Mouse (Mus musculus): ENCODE results near the gene Slc44a5. TPM values are rescaled to one million over a fixed set of nuclear protein-coding genes. Genes with fewer than 3 reads are reported as not detected.

Slc44a5 gene
- polyA plus RNA-seq, 1 experiment = 3.7 TPM

DNA sequence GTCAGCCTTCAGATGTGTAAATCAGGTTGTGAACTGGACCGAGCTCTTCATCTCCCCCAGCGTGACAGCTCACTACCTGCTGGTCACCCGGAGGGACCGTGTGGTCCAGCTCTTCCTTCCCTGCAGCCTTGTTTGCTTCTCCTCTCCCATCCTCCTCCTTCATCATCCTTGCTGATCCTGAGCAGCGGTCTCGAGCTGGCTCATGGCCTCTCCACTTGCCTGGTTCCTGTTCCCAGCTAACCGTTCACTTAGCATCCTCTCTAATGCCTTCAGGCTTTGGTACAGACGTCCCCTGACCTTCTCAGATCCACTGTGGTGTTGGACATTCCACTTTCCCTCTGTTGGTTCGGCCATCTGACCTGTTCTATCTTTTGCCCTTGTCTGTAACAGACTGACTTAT, 128.4 kb downstream of the Slc44a5 start:
- TF ChIP-seq CTCF (IDR thresholded peaks at IDR 0.05; ENCODE audit: control insufficient read depth, insufficient read depth, insufficient replicate concordance, low read depth, low read length) (no peak), POLR2A (IDR thresholded peaks at IDR 0.05; ENCODE audit: control insufficient read depth, low read depth, low read length) (no peak)
- Histone ChIP-seq H3K27ac (ENCODE audit: control insufficient read depth, insufficient read depth, low read depth, low read length) (no peak overlapping the region), H3K36me3 (ENCODE audit: control insufficient read depth, insufficient read depth, low read length) (no peaks in the 10 kb centered on the region), H3K27me3 (ENCODE audit: control insufficient read depth, insufficient read depth, low read length) (no peaks in the 10 kb centered on the region), H3K4me3 (ENCODE audit: control insufficient read depth, low read depth, low read length) (no peak overlapping the region), H3K4me1 (ENCODE audit: control insufficient read depth, insufficient read depth, low read length) (no peaks in the 10 kb centered on the region)

DNA sequence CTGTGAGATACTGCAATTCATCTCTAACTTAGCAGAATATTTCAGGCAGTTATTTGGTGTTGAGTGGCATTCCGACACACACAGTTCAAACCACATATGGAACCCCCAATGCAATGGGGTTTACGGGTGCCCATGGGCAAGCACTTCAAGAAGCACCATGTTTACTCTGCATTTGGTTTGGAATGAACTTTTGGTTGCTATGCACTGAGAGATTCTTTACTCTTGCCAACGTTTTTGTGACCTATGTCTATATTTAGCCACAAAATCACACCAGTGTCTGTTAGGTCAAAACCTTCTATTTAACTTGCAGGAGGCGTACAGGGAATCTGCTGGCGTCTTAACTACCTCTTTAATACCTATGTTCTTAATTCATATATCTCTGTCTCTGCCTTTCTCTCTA, 137.3 kb downstream of the Slc44a5 start:
- Histone ChIP-seq H3K36me3 (ENCODE audit: control insufficient read depth, insufficient read depth, low read length) (no peaks in the 10 kb centered on the region), H3K4me3 (ENCODE audit: control insufficient read depth, low read depth, low read length) (no peak overlapping the region), H3K4me1 (ENCODE audit: control insufficient read depth, insufficient read depth, low read length) (no peaks in the 10 kb centered on the region), H3K27ac (ENCODE audit: control insufficient read depth, insufficient read depth, low read depth, low read length) (no peak overlapping the region), H3K27me3 (ENCODE audit: control insufficient read depth, insufficient read depth, low read length) (no peaks in the 10 kb centered on the region)
- no peak for TF ChIP-seq CTCF (IDR thresholded peaks at IDR 0.05; ENCODE audit: control insufficient read depth, insufficient read depth, insufficient replicate concordance, low read depth, low read length)
- no peak for TF ChIP-seq POLR2A (IDR thresholded peaks at IDR 0.05; ENCODE audit: control insufficient read depth, low read depth, low read length)

GRCm38 (mm10) chr3:154111221-154111620, 138.0 kb downstream of the Slc44a5 start:
- no peaks in the 10 kb centered on the region for H3K27me3 ChIP-seq (ENCODE audit: control insufficient read depth, insufficient read depth, low read length)
- TF ChIP-seq CTCF (IDR thresholded peaks at IDR 0.05; ENCODE audit: control insufficient read depth, insufficient read depth, insufficient replicate concordance, low read depth, low read length) (no peak), POLR2A (IDR thresholded peaks at IDR 0.05; ENCODE audit: control insufficient read depth, low read depth, low read length) (no peak)
- H3K4me3 ChIP-seq (ENCODE audit: control insufficient read depth, low read depth, low read length) = no peak overlapping the region
- H3K27ac ChIP-seq (ENCODE audit: control insufficient read depth, insufficient read depth, low read depth, low read length) = no peak overlapping the region
- no peaks in the 10 kb centered on the region for H3K36me3 ChIP-seq (ENCODE audit: control insufficient read depth, insufficient read depth, low read length)
- no peaks in the 10 kb centered on the region for H3K4me1 ChIP-seq (ENCODE audit: control insufficient read depth, insufficient read depth, low read length)

- H3K27ac ChIP-seq (ENCODE audit: control insufficient read depth, insufficient read depth, low read depth, low read length) = no peak overlapping the region
- no peak for TF ChIP-seq CTCF (IDR thresholded peaks at IDR 0.05; ENCODE audit: control insufficient read depth, insufficient read depth, insufficient replicate concordance, low read depth, low read length)
- no peaks in the 10 kb centered on the region for H3K27me3 ChIP-seq (ENCODE audit: control insufficient read depth, insufficient read depth, low read length)
Measured at GRCm38 (mm10) chr3:154114991-154115390, 141.8 kb downstream of the Slc44a5 start.

GRCm38 (mm10) chr3:154115478-154115877, 142.2 kb downstream of the Slc44a5 start:
- no peaks in the 10 kb centered on the region for H3K4me1 ChIP-seq (ENCODE audit: control insufficient read depth, insufficient read depth, low read length)
- no peaks in the 10 kb centered on the region for H3K27me3 ChIP-seq (ENCODE audit: control insufficient read depth, insufficient read depth, low read length)
- H3K36me3 ChIP-seq (ENCODE audit: control insufficient read depth, insufficient read depth, low read length) = no peaks in the 10 kb centered on the region
- no peak overlapping the region for H3K4me3 ChIP-seq (ENCODE audit: control insufficient read depth, low read depth, low read length)
- no peak overlapping the region for H3K27ac ChIP-seq (ENCODE audit: control insufficient read depth, insufficient read depth, low read depth, low read length)
- no peak for TF ChIP-seq CTCF (IDR thresholded peaks at IDR 0.05; ENCODE audit: control insufficient read depth, insufficient read depth, insufficient replicate concordance, low read depth, low read length)
- no peak for TF ChIP-seq POLR2A (IDR thresholded peaks at IDR 0.05; ENCODE audit: control insufficient read depth, low read depth, low read length)

More at GRCm38 (mm10) chr3:154114991-154115390, 141.8 kb downstream of the Slc44a5 start:
- Histone ChIP-seq H3K4me1 (ENCODE audit: control insufficient read depth, insufficient read depth, low read length) (no peaks in the 10 kb centered on the region), H3K36me3 (ENCODE audit: control insufficient read depth, insufficient read depth, low read length) (no peaks in the 10 kb centered on the region), H3K4me3 (ENCODE audit: control insufficient read depth, low read depth, low read length) (no peak overlapping the region)

DNA sequence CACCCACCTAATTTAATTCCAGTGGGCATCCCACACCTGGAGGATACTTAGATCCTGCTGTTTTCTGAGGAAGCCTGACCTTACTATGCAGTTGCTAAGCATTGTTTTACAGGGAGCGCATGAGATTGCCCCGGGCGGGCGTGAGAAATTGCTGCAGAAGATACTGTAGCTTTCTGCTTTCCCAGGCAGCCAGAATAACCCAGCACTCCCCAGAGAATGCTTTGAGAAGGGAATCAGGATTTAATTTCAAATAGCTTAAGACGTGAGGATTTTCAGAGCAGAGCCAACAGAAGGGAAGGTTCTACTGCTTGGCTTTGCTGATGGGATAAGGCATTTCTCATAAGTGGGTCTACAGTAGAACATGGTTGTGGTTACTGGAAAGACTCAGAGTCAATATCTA, 142.8 kb downstream of the Slc44a5 start:
- Histone ChIP-seq H3K4me3 (ENCODE audit: control insufficient read depth, low read depth, low read length) (no peak overlapping the region), H3K27me3 (ENCODE audit: control insufficient read depth, insufficient read depth, low read length) (no peaks in the 10 kb centered on the region), H3K4me1 (ENCODE audit: control insufficient read depth, insufficient read depth, low read length) (no peaks in the 10 kb centered on the region), H3K36me3 (ENCODE audit: control insufficient read depth, insufficient read depth, low read length) (no peaks in the 10 kb centered on the region), H3K27ac (ENCODE audit: control insufficient read depth, insufficient read depth, low read depth, low read length) (no peak overlapping the region)
- TF ChIP-seq CTCF (IDR thresholded peaks at IDR 0.05; ENCODE audit: control insufficient read depth, insufficient read depth, insufficient replicate concordance, low read depth, low read length) (no peak), POLR2A (IDR thresholded peaks at IDR 0.05; ENCODE audit: control insufficient read depth, low read depth, low read length) (no peak)

GRCm38 (mm10) chr3:154118992-154119603, 145.9 kb downstream of the Slc44a5 start:
- no peaks in the 10 kb centered on the region for H3K27me3 ChIP-seq (ENCODE audit: control insufficient read depth, insufficient read depth, low read length)
- no peak overlapping the region for H3K4me3 ChIP-seq (ENCODE audit: control insufficient read depth, low read depth, low read length)
- H3K36me3 ChIP-seq (ENCODE audit: control insufficient read depth, insufficient read depth, low read length) = no peaks in the 10 kb centered on the region
- H3K27ac ChIP-seq (ENCODE audit: control insufficient read depth, insufficient read depth, low read depth, low read length) = no peak overlapping the region
- no peaks in the 10 kb centered on the region for H3K4me1 ChIP-seq (ENCODE audit: control insufficient read depth, insufficient read depth, low read length)
- TF ChIP-seq CTCF (IDR thresholded peaks at IDR 0.05; ENCODE audit: control insufficient read depth, insufficient read depth, insufficient replicate concordance, low read depth, low read length) (no peak), POLR2A (IDR thresholded peaks at IDR 0.05; ENCODE audit: control insufficient read depth, low read depth, low read length) (no peak)

DNA sequence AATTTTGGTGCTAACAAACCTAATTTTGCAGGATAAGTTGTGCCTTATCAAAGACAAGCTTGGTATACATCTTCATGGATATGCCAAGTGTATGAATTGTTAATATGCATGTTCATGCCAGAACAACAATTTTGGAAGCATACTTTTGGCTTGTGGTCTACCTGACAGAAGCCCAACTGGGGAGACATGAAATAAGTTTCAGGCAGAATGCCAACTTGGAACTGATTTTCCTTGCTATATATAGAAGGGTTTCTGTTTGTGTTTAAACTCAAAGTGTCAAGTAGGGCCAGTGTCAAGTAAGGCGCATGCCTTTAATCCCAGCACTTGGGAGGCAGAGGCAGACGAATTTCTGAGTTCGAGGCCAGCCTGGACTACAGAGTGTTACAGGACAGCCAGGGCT, 149.3 kb downstream of the Slc44a5 start:
- no peaks in the 10 kb centered on the region for H3K4me1 ChIP-seq (ENCODE audit: control insufficient read depth, insufficient read depth, low read length)
- H3K27me3 ChIP-seq (ENCODE audit: control insufficient read depth, insufficient read depth, low read length) = no peaks in the 10 kb centered on the region
- TF ChIP-seq CTCF (IDR thresholded peaks at IDR 0.05; ENCODE audit: control insufficient read depth, insufficient read depth, insufficient replicate concordance, low read depth, low read length) = no peak
- H3K27ac ChIP-seq (ENCODE audit: control insufficient read depth, insufficient read depth, low read depth, low read length) = no peak overlapping the region
- H3K4me3 ChIP-seq (ENCODE audit: control insufficient read depth, low read depth, low read length) = no peak overlapping the region
- H3K36me3 ChIP-seq (ENCODE audit: control insufficient read depth, insufficient read depth, low read length) = no peaks in the 10 kb centered on the region
